Mouse (Mus musculus) embryonic fibroblast, embryonic 13.5 days (primary cell): ENCODE data around the gene Nat10. TPM values are rescaled to one million over a fixed set of nuclear protein-coding genes. Genes with fewer than 3 reads are reported as not detected.

Experiments
- H3K27ac ChIP-seq: 2 replicates; pipeline ENCODE4 v1.5.1; 2012; ENCODE audit warnings: low read length, control low read depth, inconsistent platforms; ENCODE audit not compliant: insufficient read depth
- H3K4me1 ChIP-seq: 2 replicates; pipeline ENCODE4 v1.6.1; 2011; ENCODE audit warnings: low read length; ENCODE audit not compliant: control insufficient read depth, insufficient read depth
- H3K4me3 ChIP-seq: 2 replicates; pipeline ENCODE4 v1.5.1; 2011; ENCODE audit warnings: mild to moderate bottlenecking, control low read depth, low read length; ENCODE audit not compliant: insufficient read depth
- CTCF ChIP-seq: IDR thresholded peaks from 2 replicates; pipeline ENCODE4 v1.5.1; 2011; ENCODE audit warnings: mild to moderate bottlenecking, control low read depth, low read length, moderate library complexity, borderline replicate concordance; ENCODE audit not compliant: insufficient read depth
- POLR2A ChIP-seq: IDR thresholded peaks from 2 replicates; pipeline ENCODE4 v1.6.1; 2011; ENCODE audit warnings: low read depth, mild to moderate bottlenecking, control low read depth, low read length, moderate library complexity
- polyA plus RNA-seq: library from polyadenylated mRNA; stranded (reverse); fragments of >200 nt; gene quantifications from 2 replicates; pipeline ENCODE4 v1.2.4, GENCODE M21; 2011; ENCODE audit warnings: low read depth; ENCODE audit not compliant: missing spikeins, insufficient read length

Gene Nat10
- polyA plus RNA-seq, 1 experiment: 32.9 TPM

DNA sequence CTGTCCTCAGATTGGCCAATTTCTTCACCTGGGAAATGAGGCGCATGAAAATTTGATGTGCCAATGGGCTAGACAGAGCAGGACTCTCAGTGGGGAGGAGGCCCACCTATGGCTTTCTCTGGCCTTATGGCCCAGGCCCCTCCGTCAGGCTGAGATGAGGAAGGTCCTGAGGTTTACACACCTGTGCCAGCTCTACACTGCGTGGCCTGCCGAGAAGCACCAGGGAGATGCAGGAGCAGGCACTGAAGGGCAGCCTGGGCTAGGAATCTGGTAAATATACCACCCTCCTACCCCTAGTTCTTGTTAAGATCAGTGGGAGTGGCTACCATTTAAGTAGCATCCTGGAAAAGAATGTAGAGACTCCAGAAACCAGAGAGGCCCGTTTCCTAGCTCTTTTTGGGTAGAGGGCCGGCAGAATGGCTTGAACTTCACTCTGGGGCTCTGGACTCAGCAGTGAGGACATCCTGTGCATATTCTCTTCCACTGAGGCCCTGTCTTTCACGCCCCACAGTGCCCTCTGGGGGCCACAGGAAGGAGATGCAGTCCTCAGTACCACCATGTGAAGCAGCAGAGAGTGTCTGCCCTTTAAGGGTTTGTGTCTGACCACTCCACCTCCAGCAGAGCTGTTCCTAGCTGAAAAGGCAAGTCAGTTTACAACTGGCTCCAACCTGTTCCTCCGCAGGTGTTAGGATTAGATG is 42.3 kb downstream of the Nat10 start:
- no peaks in the 10 kb centered on the region for H3K4me1 ChIP-seq
- TF ChIP-seq CTCF (peak; percentile 90), POLR2A (no peak)
- no peak overlapping the region for H3K27ac ChIP-seq
- H3K4me3 ChIP-seq: no peak overlapping the region

DNA sequence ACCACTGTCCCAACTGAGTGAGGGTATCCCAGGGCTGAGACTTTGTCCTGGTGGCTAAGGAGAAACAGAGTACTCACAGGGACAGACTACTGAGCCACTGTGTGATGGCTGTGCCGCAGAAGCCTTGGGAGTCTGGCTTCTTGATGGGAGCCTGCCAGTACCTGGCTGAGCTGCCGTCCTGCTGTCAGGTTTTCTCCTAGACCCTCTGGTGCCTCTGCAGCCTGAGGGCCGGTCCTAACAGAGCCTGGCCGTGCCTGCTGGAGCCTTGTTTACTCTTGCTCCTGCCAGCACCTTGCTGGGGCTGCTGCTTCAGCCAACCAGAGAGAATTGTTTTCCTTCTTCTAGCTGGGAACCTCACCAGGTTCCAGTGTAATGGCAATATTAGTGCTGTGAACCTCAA is 46.7 kb downstream of the Nat10 start:
- H3K27ac ChIP-seq: no peak overlapping the region

DNA sequence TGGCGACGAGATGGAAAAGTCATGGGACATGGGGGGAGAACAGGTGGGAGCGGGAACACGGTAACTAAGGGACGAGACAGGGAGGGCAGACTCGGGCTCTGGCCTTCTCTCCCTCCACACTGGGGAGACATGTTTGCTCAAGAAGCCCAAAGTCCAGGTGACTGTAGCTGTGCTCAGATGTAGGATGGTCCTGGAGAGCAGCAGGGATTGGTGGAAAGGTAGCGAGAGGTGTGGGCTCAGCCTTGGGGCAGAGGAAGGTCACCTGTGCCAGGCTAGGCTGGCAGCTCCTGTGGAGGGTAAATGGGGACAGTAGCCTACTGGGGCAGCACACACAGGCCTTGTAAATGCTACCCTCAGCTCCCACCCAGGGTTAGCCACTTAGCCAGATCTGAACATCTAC is 47.2 kb downstream of the Nat10 start:
- TF ChIP-seq CTCF (no peak), POLR2A (no peak)

More for the DNA sequence above, 46.7 kb downstream of the Nat10 start:
- Histone ChIP-seq H3K4me3 (no peak overlapping the region), H3K4me1 (no peaks in the 10 kb centered on the region)
- TF ChIP-seq CTCF (no peak), POLR2A (no peak)

DNA sequence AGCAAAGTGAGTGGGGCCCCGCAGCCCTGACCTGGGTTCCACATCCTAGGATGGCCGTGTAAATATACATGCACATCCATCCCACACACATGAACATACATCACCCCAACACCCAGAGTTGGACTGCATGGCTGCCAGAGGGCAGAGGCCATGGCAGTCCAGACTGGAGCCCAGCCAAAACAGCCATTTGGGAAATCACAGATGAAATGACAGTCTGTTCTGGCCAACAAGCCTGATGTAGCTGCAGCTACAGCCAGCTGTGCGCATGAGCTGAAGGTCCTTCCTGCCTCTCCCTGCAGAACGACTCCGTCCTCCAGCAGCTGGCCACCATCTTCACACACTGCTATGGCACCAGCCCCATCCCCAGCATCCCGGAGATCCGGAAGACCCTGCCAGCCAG is 50.2 kb downstream of the Nat10 start:
- Histone ChIP-seq H3K4me1 (0 out of 2 replicates have a peak, but pooled peaks cover 8% of the 10 kb centered on the region), H3K27ac (no peak overlapping the region), H3K4me3 (no peak overlapping the region)
- TF ChIP-seq CTCF (no peak), POLR2A (no peak)

More for the DNA sequence above, 47.2 kb downstream of the Nat10 start:
- Histone ChIP-seq H3K4me3 (no peak overlapping the region), H3K27ac (no peak overlapping the region), H3K4me1 (no peaks in the 10 kb centered on the region)

DNA sequence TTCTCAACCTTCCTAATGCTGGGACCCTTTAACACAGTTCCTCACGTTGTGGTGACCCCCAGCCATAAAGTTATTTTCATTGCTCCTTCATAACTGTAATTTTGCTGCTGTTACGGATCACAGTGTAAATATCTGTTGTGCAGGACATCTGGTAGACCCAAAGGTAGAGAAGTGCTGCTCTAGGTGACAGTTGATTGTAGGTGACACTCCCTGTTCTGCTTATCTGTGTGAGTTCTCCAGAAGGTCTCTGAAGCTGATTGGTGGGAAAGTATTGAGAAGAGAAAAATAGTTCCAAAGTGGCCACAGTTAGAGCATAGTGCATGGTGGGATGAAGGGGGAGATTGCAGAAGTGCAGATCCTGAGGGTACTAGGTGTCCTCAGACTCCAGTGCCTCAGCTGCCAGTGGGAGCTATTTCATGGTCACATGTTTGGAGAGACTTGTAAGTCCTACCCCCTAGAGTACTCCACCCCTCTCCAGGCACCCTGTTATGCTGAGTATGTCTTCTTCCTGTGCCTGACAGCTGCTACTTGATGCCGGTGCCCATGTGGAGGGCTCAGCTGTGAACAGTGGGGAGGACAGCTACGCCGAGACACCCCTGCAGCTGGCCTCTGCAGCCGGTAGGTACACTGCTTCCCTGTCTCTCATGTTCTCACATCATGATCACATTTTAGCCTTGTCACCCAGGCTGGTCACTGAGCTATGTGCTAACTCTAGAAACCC is 53.9 kb downstream of the Nat10 start:
- Histone ChIP-seq H3K27ac (no peak overlapping the region), H3K4me1 (0 out of 2 replicates have a peak, but pooled peaks cover 9% of the 10 kb centered on the region), H3K4me3 (no peak overlapping the region)
- no peak for TF ChIP-seq CTCF
- no peak for TF ChIP-seq POLR2A

DNA sequence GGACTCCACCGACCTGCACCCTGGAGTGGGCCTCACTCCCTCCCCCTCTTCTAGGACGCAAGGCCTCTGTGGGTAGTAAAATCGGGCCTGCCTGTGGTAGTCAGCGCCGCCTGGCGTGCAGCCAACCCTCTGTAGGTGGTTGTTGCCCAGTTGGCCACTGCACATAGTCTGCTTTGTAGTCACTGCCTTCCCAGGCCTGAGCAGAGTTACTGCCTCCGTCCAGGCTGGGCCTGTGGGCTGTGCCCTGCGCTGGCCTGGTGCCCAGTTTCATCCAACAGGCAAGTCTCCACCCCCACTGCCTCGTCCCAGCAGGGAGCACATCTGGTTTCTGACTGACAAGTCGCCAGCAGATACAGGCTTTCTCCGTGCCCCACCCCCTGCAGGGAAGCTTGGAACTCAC is 54.8 kb downstream of the Nat10 start:
- Histone ChIP-seq H3K4me1 (0 out of 2 replicates have a peak, but pooled peaks cover 9% of the 10 kb centered on the region), H3K27ac (no peak overlapping the region), H3K4me3 (no peak overlapping the region)
- TF ChIP-seq POLR2A: no peak
- TF ChIP-seq CTCF: no peak

DNA sequence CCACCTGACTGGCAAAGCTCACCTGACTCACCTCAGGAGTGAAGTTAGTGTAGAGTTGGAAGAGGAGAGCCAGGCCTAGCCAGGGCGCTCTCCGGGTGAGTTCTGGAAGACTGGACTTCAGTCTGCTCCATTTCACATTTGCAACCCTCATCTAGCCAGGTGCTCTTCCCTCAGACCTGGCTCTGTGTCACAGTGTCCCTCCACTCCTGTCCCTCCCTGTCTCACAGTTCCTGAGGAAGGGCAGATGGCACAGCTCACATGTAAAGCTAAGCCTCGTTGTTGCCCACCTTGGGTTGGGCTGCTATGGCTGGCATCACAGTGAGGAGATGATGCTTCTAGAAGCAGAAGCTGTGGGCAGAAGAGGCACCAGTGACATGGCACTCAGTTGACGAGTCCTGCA is 55.2 kb downstream of the Nat10 start:
- Histone ChIP-seq H3K27ac (no peak overlapping the region), H3K4me1 (0 out of 2 replicates have a peak, but pooled peaks cover 9% of the 10 kb centered on the region), H3K4me3 (no peak overlapping the region)
- TF ChIP-seq CTCF (no peak), POLR2A (no peak)

DNA sequence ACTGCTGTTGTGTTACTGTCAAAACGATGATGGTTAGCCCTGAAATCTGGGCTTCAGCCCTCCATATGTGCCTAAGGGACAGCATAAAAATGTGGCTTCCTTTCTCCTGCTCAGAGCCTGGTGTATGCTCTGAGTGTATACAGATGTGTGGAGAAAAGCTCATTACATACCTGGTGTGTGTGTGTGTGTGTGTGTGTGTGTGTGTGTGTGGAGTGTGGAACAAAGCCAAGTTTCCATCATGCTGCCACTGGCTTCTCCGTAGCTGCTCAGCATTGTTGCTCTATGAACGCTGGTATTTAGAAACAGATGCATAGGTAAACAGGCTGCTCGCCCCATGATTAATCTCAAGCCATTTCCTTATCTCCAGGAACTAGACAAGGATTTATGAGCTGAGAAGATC is 57.2 kb downstream of the Nat10 start:
- TF ChIP-seq POLR2A (no peak), CTCF (no peak)
- H3K4me3 ChIP-seq: no peak overlapping the region
- 0 out of 2 replicates have a peak, but pooled peaks cover 9% of the 10 kb centered on the region for H3K4me1 ChIP-seq
- no peak overlapping the region for H3K27ac ChIP-seq

DNA sequence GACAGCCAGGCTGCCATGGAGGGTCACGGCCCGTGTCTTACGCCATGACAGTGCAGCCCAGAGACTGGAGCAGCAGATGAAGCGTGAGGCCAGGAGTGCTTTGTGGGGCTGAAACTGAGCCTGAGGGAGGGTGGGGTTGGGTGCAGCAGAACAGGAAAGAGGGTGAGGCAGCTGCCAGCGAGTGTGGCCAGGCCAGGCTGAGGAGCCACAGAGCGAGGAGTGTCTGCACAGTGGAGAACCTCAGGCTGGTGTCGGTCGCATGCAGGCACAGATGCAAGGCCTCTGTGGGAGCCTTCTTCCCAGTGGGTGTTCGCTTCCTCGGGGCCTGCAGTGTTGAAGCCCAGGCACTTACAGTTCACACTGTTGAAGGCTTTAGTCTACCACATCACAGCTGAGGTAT is 57.7 kb downstream of the Nat10 start:
- 0 out of 2 replicates have a peak, but pooled peaks cover 9% of the 10 kb centered on the region for H3K4me1 ChIP-seq
- no peak overlapping the region for H3K27ac ChIP-seq
- no peak overlapping the region for H3K4me3 ChIP-seq
- no peak for TF ChIP-seq CTCF
- no peak for TF ChIP-seq POLR2A

DNA sequence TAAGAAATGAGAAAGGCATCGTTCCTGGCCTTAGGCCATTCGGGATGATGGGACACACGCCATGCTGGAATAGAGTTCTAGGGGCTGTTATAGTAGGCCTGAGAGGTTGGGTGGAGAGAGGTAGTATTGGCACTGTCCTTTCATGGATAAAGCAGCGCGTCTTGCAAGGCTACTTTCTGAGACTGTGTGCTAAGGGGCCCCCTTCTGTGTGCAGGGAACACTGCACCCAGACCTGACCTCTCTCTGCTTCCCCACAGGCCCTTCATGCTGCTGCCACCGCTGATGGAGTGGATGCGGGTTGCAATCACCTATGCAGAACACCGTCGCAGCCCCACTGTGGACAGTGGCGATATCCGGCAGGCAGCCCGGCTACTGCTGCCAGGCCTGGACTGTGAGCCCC is 60.6 kb downstream of the Nat10 start:
- H3K4me1 ChIP-seq: peaks cover 6% of the 10 kb centered on the region
- no peak overlapping the region for H3K27ac ChIP-seq
- no peak overlapping the region for H3K4me3 ChIP-seq
- TF ChIP-seq CTCF (no peak), POLR2A (no peak)

DNA sequence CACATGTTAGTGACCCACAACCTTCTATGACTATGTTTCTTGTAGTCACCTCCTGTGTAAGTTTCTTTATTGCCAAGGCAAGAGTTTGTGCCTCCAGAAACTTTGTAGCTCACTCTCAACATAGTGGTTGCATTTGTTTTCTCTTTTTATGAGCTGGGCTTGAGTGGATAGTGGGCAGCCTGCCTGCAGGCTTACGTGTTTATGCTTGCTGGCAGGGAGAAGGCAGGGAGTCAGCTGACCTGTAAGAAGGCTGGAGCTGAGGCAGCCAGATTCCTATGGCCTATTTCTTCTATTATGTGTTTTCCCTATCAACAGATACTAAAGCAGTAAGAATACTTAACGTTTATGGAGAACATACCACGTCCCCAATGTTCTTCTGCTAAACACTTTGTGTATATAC is 64.9 kb downstream of the Nat10 start:
- Histone ChIP-seq H3K4me3 (no peak overlapping the region), H3K4me1 (peaks cover 8% of the 10 kb centered on the region), H3K27ac (no peak overlapping the region)
- TF ChIP-seq POLR2A (no peak), CTCF (no peak)
